Mouse (Mus musculus) embryonic facial prominence, embryonic 14.5 days (tissue): ENCODE data around the gene Ankfn1. TPM values are rescaled to one million over a fixed set of nuclear protein-coding genes. Genes with fewer than 3 reads are reported as not detected.

Experiments used
- ATAC-seq: fragments of 200-750 bp; cut with Nextera tagmentation; 2 replicates; pipeline ENCODE4 v1.8.0; 2017; ENCODE audit warnings: low read depth, moderate number of reproducible peaks, moderate TSS enrichment
- DNase-seq: peaks from one replicate; pipeline ENCODE4 v3.0.0-alpha.2; 2015; ENCODE audit warnings: low spot score
- H3K27ac ChIP-seq: fragments of 300-500 bp; sonication (generic); replicated peaks from 2 replicates; pipeline ENCODE4 v1.5.1; 2014; ENCODE audit warnings: low read depth, mild to moderate bottlenecking, low read length, moderate library complexity
- H3K27me3 ChIP-seq: fragments of 300-500 bp; sonication (generic); replicated peaks from 2 replicates; pipeline ENCODE4 v1.6.1; 2014; ENCODE audit warnings: low read length; ENCODE audit not compliant: control insufficient read depth, insufficient read depth
- H3K36me3 ChIP-seq: fragments of 300-500 bp; sonication (generic); 2 replicates; pipeline ENCODE4 v1.6.1; 2014; ENCODE audit warnings: low read length, mixed read lengths; ENCODE audit not compliant: control insufficient read depth, insufficient read depth
- H3K4me1 ChIP-seq: fragments of 300-500 bp; sonication (generic); 2 replicates; pipeline ENCODE4 v1.6.1; 2014; ENCODE audit warnings: antibody characterized with exemption, low read length; ENCODE audit not compliant: control insufficient read depth, insufficient read depth
- H3K4me2 ChIP-seq: fragments of 300-500 bp; sonication (generic); 2 replicates; pipeline ENCODE4 v1.6.1; 2014; ENCODE audit warnings: low read depth, mild to moderate bottlenecking, low read length, moderate library complexity, mixed read lengths
- H3K4me3 ChIP-seq: fragments of 300-500 bp; sonication (generic); 2 replicates; pipeline ENCODE4 v1.5.1; 2014; ENCODE audit warnings: low read depth, mild to moderate bottlenecking, low read length
- H3K9ac ChIP-seq: fragments of 300-500 bp; sonication (generic); 2 replicates; pipeline ENCODE4 v1.6.1; 2014; ENCODE audit warnings: low read depth, mild to moderate bottlenecking, low read length, moderate library complexity, mixed read lengths
- H3K9me3 ChIP-seq: fragments of 300-500 bp; sonication (generic); 2 replicates; pipeline ENCODE4 v1.6.1; 2016; ENCODE audit warnings: low read length; ENCODE audit not compliant: control insufficient read depth
- WGBS: fragments of 180-500 bp; shearing (Covaris S2); extraction: QIAGEN DNeasy Blood & Tissue Kit; methylation state at CpG from one replicate; pipeline ENCODE4 v1.1.7; 2014; 5-methylcytosine and 5-hydroxymethylcytosine counted together
- polyA plus RNA-seq: library from polyadenylated mRNA; unstranded; fragments of >200 nt; fragmentation: Nextera tagmentation; extraction: Ambion mirVana; gene quantifications from 2 replicates; pipeline ENCODE4 v1.2.1, GENCODE M21; 2014

The Ankfn1 gene
- polyA plus RNA-seq, 1 experiment from 2014 or later, result 2.0 TPM

DNA sequence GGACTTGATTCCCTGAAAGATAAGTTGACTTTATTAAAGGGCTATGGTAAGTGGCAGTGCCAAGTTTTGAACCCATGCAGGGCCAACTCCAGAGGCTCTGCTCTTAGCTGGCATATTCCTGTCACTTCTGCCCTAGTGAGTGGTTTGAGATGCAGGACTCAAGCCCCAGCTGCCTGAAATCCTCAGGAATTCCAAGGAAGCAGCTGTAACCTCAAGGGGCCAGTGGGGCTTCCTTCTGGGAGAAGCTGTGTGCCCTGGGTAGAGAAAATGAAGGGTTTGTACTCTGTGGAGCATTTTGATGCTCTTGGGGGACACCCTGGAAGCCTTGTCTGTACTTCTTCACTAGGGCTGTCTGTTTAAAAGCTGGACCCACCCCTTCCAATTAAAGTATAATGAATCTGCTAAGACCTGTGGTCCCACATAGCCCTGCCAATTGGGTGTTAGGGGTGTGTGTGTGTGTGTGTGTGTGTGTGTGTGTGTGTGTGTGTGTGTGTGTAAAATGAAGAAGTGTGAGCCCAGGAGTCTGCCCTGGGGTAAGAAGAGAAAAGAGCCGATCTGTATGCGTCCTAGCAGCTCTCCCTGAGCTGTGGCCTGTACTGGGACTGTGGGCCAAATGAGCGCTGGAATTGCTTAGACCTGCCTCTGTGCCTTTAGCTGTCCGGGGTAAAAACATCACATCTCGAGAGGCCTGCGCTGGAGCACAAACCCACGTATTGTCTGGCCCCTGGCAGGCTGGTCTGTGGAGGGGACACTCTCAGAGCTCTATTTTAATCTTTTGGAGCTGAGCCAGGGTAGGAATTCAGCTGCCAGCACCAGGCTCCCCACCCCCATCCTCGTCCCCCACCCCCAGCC lies 395.4 kb downstream of the Ankfn1 start:
- H3K9me3 ChIP-seq, result no peaks in the 10 kb centered on the region
- 14% methylated on average over 7 of the region's 8 CpGs for WGBS
- H3K4me1 ChIP-seq, result peaks cover 14% of the 10 kb centered on the region
- no peaks in the 10 kb centered on the region for H3K36me3 ChIP-seq
- H3K27me3 ChIP-seq, result no peaks in the 10 kb centered on the region
- no peak overlapping the region for H3K9ac ChIP-seq
- ATAC-seq, result peak; percentile 87
- H3K4me3 ChIP-seq, result no peak overlapping the region
- 0 out of 2 replicates have a peak overlapping the region, but pooled peaks have one; percentile 7 for H3K4me2 ChIP-seq
- peak overlapping the region; percentile 72 for H3K27ac ChIP-seq
- peak; percentile 78 for DNase-seq

DNA sequence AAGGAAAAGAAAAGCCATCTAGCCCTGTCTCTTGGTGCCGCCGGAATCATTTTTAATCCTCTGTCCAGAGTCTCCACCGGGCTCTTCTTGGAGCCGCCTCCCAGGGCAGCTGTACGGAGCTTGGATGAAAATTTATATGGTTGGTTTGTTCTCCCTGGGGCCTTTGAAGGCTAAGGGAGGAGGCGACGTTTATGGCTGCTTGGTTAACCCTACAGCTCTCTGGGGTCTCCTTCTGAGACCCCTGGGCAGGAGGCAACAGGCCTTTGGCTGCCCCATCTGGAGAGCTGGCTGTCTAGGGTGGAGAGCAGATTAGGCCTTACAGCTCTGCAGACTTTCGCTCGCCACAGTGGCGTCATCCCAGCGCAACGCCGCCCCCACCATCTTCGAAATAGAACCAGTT lies 406.5 kb downstream of the Ankfn1 start:
- DNase-seq (no peak), ATAC-seq (no peak)
- H3K4me1 ChIP-seq, result peaks cover 8% of the 10 kb centered on the region; the same call in 1 of the 2 replicates
- no peak overlapping the region for H3K4me2 ChIP-seq
- no peak overlapping the region for H3K27ac ChIP-seq
- WGBS, result 78% methylated on average over 14 of the region's 14 CpGs
- no peaks in the 10 kb centered on the region for H3K36me3 ChIP-seq
- H3K4me3 ChIP-seq, result no peak overlapping the region
- H3K9ac ChIP-seq, result no peak overlapping the region
- no peaks in the 10 kb centered on the region for H3K9me3 ChIP-seq
- H3K27me3 ChIP-seq, result no peaks in the 10 kb centered on the region

DNA sequence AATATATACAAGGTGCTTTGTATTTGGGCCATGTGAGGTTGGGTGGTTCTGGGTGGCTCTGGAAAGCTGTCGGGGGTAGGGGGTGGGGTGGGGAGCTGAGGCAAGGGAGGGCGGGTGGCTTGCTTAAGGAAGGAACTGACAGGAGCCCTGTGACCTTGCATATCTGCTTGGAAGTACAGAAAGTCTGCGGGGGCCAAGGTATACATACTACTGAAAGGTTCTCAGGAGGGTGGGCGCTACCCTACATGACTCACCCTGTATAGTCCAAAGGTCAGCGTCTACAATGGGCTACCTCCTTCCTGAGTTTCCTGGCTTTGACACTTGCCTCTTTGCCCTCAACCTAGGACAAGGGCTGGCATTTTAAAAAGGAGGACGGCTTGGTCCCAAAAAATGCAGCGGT lies 407.1 kb downstream of the Ankfn1 start:
- DNase-seq, result no peak

DNA sequence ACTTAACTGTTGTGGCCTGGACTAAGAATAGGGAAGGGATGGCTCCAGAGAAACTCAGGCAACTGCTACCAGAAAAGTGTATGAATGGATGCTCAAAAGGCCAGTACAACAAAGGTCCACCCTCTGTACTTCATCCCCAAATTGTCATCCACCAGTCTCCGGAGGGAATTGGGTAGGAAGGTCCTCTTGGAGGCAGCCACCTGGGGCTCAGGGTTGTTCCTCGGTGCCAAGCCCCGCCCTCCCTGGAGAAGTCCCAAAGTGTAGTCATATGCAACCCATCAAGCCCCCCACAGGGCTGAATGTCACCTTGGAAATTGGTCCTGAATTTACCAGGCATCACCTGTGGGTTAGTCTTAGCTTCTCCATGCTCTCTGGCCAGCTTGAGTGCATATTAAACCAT lies 413.5 kb downstream of the Ankfn1 start:
- no peak for DNase-seq
- H3K36me3 ChIP-seq, result no peaks in the 10 kb centered on the region
- no peak overlapping the region for H3K27ac ChIP-seq
- no peak overlapping the region for H3K4me3 ChIP-seq
- H3K4me2 ChIP-seq, result no peak overlapping the region
- WGBS, result 82% methylated on average over 3 of the region's 3 CpGs
- no peaks in the 10 kb centered on the region for H3K27me3 ChIP-seq
- ATAC-seq, result no peak
- H3K9me3 ChIP-seq, result no peaks in the 10 kb centered on the region
- H3K4me1 ChIP-seq, result no peaks in the 10 kb centered on the region
- no peak overlapping the region for H3K9ac ChIP-seq

More for the DNA sequence above, 407.1 kb downstream of the Ankfn1 start:
- no peak overlapping the region for H3K4me3 ChIP-seq
- H3K4me1 ChIP-seq, result peaks cover 8% of the 10 kb centered on the region; the same call in 1 of the 2 replicates
- H3K9ac ChIP-seq, result no peak overlapping the region
- no peak for ATAC-seq
- no peaks in the 10 kb centered on the region for H3K27me3 ChIP-seq
- WGBS, result 87% methylated on average over 7 of the region's 7 CpGs
- no peak overlapping the region for H3K4me2 ChIP-seq
- no peaks in the 10 kb centered on the region for H3K36me3 ChIP-seq
- H3K27ac ChIP-seq, result no peak overlapping the region
- no peaks in the 10 kb centered on the region for H3K9me3 ChIP-seq

DNA sequence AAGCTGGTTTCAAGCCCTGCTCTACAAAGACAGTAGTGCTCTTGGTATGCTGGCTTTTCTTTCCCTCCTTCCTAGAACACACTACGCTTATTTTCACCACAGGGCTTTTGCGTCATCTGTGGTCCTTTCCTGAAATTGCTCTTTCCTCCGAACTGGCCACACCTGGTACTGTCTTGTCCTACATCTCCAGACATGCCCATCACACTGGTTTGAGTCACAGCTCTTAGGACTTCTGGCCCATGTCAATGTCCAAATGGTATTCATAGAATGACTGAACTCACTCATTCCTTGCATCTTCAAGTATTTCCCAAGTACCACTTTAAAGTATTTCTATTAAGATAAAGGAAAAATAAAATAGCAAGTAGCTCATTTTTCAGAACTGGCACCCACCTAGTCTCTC lies 416.6 kb downstream of the Ankfn1 start:
- Histone ChIP-seq H3K4me2 (no peak overlapping the region), H3K4me1 (peaks cover 4% of the 10 kb centered on the region), H3K9me3 (no peaks in the 10 kb centered on the region), H3K36me3 (no peaks in the 10 kb centered on the region), H3K27ac (no peak overlapping the region), H3K4me3 (no peak overlapping the region), H3K27me3 (no peaks in the 10 kb centered on the region), H3K9ac (no peak overlapping the region)
- DNase-seq (no peak), ATAC-seq (no peak)
- WGBS, result 88% methylated on average over 3 of the region's 3 CpGs

DNA sequence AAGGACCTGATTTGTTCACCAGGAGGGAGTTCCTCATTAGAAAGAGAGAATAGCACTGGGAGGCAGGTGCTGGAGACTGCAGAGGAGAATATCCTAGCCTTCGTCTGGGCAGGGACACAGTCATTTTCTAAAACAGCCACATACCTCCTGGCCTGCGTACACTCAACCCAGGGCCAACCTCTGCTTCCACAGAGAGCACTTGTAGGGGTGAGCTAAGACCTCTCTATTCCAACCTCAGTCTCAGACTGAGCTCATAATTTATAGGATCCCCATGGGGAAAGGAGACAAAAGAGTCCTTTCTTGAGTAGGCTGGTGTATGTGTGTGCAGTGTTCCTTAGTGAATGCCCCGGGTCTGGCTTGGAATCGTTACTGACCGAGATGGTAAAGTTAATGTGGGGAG lies 418.9 kb downstream of the Ankfn1 start:
- Histone ChIP-seq H3K9me3 (no peaks in the 10 kb centered on the region), H3K4me1 (peaks cover 9% of the 10 kb centered on the region), H3K36me3 (no peaks in the 10 kb centered on the region), H3K27me3 (no peaks in the 10 kb centered on the region), H3K4me2 (no peak overlapping the region), H3K27ac (no peak overlapping the region), H3K4me3 (no peak overlapping the region), H3K9ac (no peak overlapping the region)
- 63% methylated on average over 5 of the region's 5 CpGs for WGBS
- no peak for DNase-seq
- no peak for ATAC-seq

DNA sequence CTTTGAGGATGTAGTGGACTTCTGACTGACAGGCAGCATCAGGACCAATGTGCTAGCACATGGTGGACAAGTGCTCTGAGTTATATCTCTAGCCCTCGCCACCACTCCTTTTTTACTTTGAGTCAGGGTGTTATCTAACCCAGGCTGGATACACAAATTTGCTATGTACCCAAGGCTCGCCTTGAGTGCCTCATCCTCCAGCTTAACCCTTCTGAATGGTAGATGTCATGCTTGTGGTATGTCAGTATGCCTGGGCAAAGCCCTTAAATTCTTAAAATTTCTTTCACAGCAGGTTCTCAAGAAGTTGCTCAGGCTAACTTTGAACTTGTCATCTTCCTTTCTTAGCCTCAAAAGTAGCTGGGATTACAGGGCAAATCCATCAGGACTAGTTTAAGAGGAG lies 421.0 kb downstream of the Ankfn1 start:
- no peak for DNase-seq

DNA sequence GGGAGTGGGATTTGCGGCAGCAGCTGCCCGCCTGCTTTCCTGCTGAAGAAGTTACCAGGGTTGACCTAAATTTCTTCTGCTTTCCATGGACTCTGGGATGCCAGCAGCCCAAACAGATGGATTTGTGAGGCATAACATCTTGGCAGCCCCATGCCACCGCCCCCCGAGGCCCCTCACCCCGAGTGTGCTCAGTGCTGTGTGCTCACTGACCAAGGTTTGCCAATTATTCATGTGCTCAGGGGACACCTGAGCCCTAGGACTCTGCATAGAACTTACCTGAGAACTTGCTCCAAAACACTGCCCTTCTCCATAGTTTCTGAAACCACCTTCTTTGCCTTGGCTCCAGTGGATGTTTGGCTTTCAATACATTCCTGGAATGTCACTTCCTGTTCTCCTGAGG lies 421.4 kb downstream of the Ankfn1 start:
- 42% methylated on average over 5 of the region's 5 CpGs for WGBS
- ATAC-seq, result no peak
- no peaks in the 10 kb centered on the region for H3K36me3 ChIP-seq

More for the DNA sequence above, 421.0 kb downstream of the Ankfn1 start:
- H3K27ac ChIP-seq, result no peak overlapping the region
- H3K4me1 ChIP-seq, result peaks cover 9% of the 10 kb centered on the region
- no peak overlapping the region for H3K4me3 ChIP-seq
- H3K4me2 ChIP-seq, result no peak overlapping the region
- ATAC-seq, result no peak
- H3K9ac ChIP-seq, result no peak overlapping the region
- H3K36me3 ChIP-seq, result no peaks in the 10 kb centered on the region
- no peaks in the 10 kb centered on the region for H3K27me3 ChIP-seq
- H3K9me3 ChIP-seq, result no peaks in the 10 kb centered on the region
- WGBS, result 70% methylated on average over 2 of the region's 2 CpGs

DNA sequence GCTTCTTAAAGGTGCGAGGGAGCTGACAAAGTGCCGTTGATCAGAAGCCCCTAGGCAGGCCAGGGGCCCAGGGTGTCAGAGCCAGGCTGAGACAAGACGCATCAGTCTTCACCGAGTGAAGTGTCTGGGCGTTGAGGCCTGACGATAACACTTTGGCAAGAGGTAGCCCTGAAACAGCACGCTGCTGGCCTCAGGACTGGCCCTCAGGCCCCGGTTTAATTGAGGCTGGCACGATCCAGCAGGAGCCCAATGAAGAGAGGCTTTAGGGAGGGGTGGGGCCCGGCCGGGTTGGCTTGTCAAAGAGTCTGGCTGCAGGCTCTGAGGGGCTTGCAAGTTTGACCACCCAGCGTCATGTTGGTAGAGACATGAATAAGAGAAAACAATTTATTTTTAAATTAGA lies 437.2 kb downstream of the Ankfn1 start:
- no peak overlapping the region for H3K4me2 ChIP-seq
- H3K9ac ChIP-seq, result no peak overlapping the region
- H3K4me1 ChIP-seq, result peaks cover 9% of the 10 kb centered on the region
- DNase-seq (no peak), ATAC-seq (no peak)
- no peak overlapping the region; the same call in 1 of the 2 replicates for H3K27ac ChIP-seq
- no peaks in the 10 kb centered on the region for H3K36me3 ChIP-seq
- H3K4me3 ChIP-seq, result no peak overlapping the region
- no peaks in the 10 kb centered on the region for H3K27me3 ChIP-seq
- no peaks in the 10 kb centered on the region for H3K9me3 ChIP-seq
- 27% methylated on average over 12 of the region's 12 CpGs for WGBS

More for the DNA sequence above, 421.4 kb downstream of the Ankfn1 start:
- no peak for DNase-seq
- peaks cover 9% of the 10 kb centered on the region for H3K4me1 ChIP-seq
- no peak overlapping the region for H3K27ac ChIP-seq
- no peak overlapping the region for H3K4me3 ChIP-seq
- no peak overlapping the region for H3K4me2 ChIP-seq
- no peaks in the 10 kb centered on the region for H3K27me3 ChIP-seq
- H3K9me3 ChIP-seq, result no peaks in the 10 kb centered on the region
- no peak overlapping the region for H3K9ac ChIP-seq
